Mouse (Mus musculus) neutrophil, adult 59 days (primary cell): ENCODE measurements around the gene 1700013H16Rik. TPM values are rescaled to one million over a fixed set of nuclear protein-coding genes. Genes with fewer than 3 reads are reported as not detected.

Source experiments
- total RNA-seq, 2 experiments: library from RNA; stranded (reverse); gene quantifications; 1 replicate in 1 of 2; 2 replicates in 1 of 2; pipeline ENCODE4 v1.2.4; 2023

The 1700013H16Rik gene
- not detected for total RNA-seq

GRCm38 (mm10) chrX:53757736-53758135 lies at the start of gene 1700013H16Rik:
Gene 1700013H16Rik (minus strand): TSS chrX:53757831.

GRCm38 (mm10) chrX:53797519-53797918 lies 39.9 kb upstream of the 1700013H16Rik start, which contains the start of gene Xlr:
Gene Xlr (minus strand): TSS chrX:53797706.

DNA sequence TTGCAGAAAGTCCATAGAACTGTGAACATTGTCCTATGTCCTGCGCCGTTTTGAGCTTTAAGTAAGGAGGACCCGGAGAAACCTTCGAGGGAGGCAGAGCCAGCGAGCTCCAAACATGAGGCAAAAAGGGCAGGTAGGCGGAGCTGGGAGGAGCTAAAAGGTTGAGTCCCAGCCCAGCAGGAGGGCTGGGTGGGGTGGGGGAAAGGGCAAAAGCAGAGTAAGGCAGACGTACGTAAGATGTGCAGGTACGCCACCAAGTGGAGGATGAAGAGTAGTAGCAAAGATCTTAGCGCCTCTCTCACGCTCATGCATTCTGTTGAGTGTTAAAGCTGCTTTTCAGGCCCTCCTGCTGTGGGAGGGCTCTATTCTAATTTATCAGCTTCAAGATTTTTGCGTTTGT lies 18.6 kb upstream of the 1700013H16Rik start, which contains the start of gene Zfp36l3:
TSS of gene Zfp36l3 (minus strand) at position 119 of the 400 bp plus-strand sequence.

GRCm38 (mm10) chrX:53724596-53724995 lies 33.0 kb downstream of the 1700013H16Rik start, which contains the start of gene 4930502E18Rik:
Gene 4930502E18Rik (plus strand): TSS chrX:53724826.

Other genes with a start within 250 kb of the 1700013H16Rik start
- not detected for gene Rtl8c, start 149.8 kb downstream of the 1700013H16Rik start, total RNA-seq
- not detected for gene Gm14597, start 148.9 kb downstream of the 1700013H16Rik start, total RNA-seq
- 10 to 100 TPM in 1 of 2 experiments, 1 to 10 TPM in 1; 8.4 to 11.0 TPM for gene Rtl8a, start 114.1 kb downstream of the 1700013H16Rik start, total RNA-seq
- 10 to 100 TPM in 1 of 2 experiments, 1 to 10 TPM in 1; 8.2 to 13.0 TPM for gene Rtl8b, start 87.4 kb downstream of the 1700013H16Rik start, total RNA-seq
- gene 4930502E18Rik, start 33.0 kb downstream of the 1700013H16Rik start, total RNA-seq = not detected
- gene Zfp36l3, start 18.6 kb upstream of the 1700013H16Rik start, total RNA-seq = not detected
- gene Xlr, start 39.9 kb upstream of the 1700013H16Rik start, total RNA-seq = 1 to 10 TPM in 1 of 2 experiments, under 1 TPM in 1; 0.87 to 1.9 TPM